Comparison of ENCODE assay signal across 11 mouse cellular contexts in genomic region chr6:46704293-46705170, GRCm38 (mm10).
A peak's percentile ranks its signal among the peaks of the same experiment; 100 is the strongest.
DNase-seq lines count a peak whose midpoint lies in the region; ATAC-seq and TF ChIP-seq lines count a peak whose summit lies in the region.
"Had no signal": no experiment of that assay in that cellular context is flagged by ENCODE, and none has a peak within 500 bp of the region (broad histone marks: within the 10 kb centered on the region; RNA-seq: fewer than 3 reads in every experiment).

No protein-coding gene starts in this region.

- H3K27ac ChIP-seq in hindbrain, embryonic 15.5 days (replicated peaks): no peak overlapping the region
- no peak overlapping the region for H3K27ac ChIP-seq in liver, embryonic 11.5 days (ENCODE audit: low read depth, low read length)
- no peak overlapping the region for H3K27ac ChIP-seq in midbrain, embryonic 13.5 days
- H3K27ac ChIP-seq: heart, embryonic 15.5 days had no signal

- H3K27me3 ChIP-seq in hindbrain, embryonic 15.5 days: no peaks in the 10 kb centered on the region
- H3K27me3 ChIP-seq in liver, embryonic 11.5 days (replicated peaks; ENCODE audit: control insufficient read depth, insufficient read depth, low read length): no peaks in the 10 kb centered on the region
- no peaks in the 10 kb centered on the region for H3K27me3 ChIP-seq in midbrain, embryonic 13.5 days
- H3K27me3 ChIP-seq: CH12.LX; heart, embryonic 15.5 days had no signal

- H3K9me3 ChIP-seq in hindbrain, embryonic 15.5 days: no peaks in the 10 kb centered on the region
- no peaks in the 10 kb centered on the region for H3K9me3 ChIP-seq in liver, embryonic 11.5 days (ENCODE audit: control insufficient read depth, low read length)
- no peaks in the 10 kb centered on the region for H3K9me3 ChIP-seq in midbrain, embryonic 13.5 days
- H3K9me3 ChIP-seq: heart, embryonic 15.5 days had no signal

- H3K4me3 ChIP-seq in hindbrain, embryonic 15.5 days: no peak overlapping the region
- no peak overlapping the region for H3K4me3 ChIP-seq in liver, embryonic 11.5 days (ENCODE audit: low read depth, low read length)
- no peak overlapping the region for H3K4me3 ChIP-seq in midbrain, embryonic 13.5 days (replicated peaks)
- H3K4me3 ChIP-seq: heart, embryonic 15.5 days had no signal

- intact Hi-C loops in left cerebral cortex, postnatal 14 days (cut with DNase I): no loop called here

- TF ChIP-seq CTCF in brain, embryonic 14.5 days (IDR thresholded peaks at IDR 0.05; ENCODE audit: borderline replicate concordance, extremely low read depth, insufficient read depth, insufficient read length): no peak

- no peak overlapping the region for H3K9ac ChIP-seq in hindbrain, embryonic 15.5 days
- no peak overlapping the region for H3K9ac ChIP-seq in liver, embryonic 11.5 days (ENCODE audit: low read depth, low read length)
- no peak overlapping the region for H3K9ac ChIP-seq in midbrain, embryonic 13.5 days (replicated peaks)
- H3K9ac ChIP-seq: heart, embryonic 15.5 days had no signal

- no peak overlapping the region for H3K4me2 ChIP-seq in hindbrain, embryonic 15.5 days
- no peak overlapping the region for H3K4me2 ChIP-seq in liver, embryonic 11.5 days
- H3K4me2 ChIP-seq in midbrain, embryonic 13.5 days (replicated peaks): no peak overlapping the region
- H3K4me2 ChIP-seq: heart, embryonic 15.5 days had no signal

- no peaks in the 10 kb centered on the region for H3K36me3 ChIP-seq in hindbrain, embryonic 15.5 days
- no peaks in the 10 kb centered on the region for H3K36me3 ChIP-seq in liver, embryonic 11.5 days (ENCODE audit: control insufficient read depth, insufficient read depth, low read length)
- H3K36me3 ChIP-seq in midbrain, embryonic 13.5 days: no peaks in the 10 kb centered on the region
- H3K36me3 ChIP-seq: heart, embryonic 15.5 days had no signal

- peak; percentile 78 for DNase-seq in brain, embryonic 14.5 days (ENCODE audit: low read depth)
- DNase-seq in cerebellum, postnatal 10 days: peak; percentile 77 to 80
- DNase-seq in left cerebral cortex, postnatal 14 days (ENCODE audit: low spot score in 2 of 2): peak; percentile 52 to 61
- DNase-seq in liver, embryonic 11.5 days (ENCODE audit: low spot score): no peak
- no peak for DNase-seq in adrenal gland, adult 8-10 months
- DNase-seq in gastrocnemius, postnatal 4 days (ENCODE audit: low spot score in 2 of 2): no peak
- DNase-seq: lung, postnatal 10 days had no signal

- peak; percentile 71; the same call in 1 of the 2 replicates for ATAC-seq in hindbrain, embryonic 15.5 days (ENCODE audit: low FRiP score, low read depth)
- no peak for ATAC-seq in liver, embryonic 11.5 days (replicated peaks; ENCODE audit: low FRiP score)
- ATAC-seq in midbrain, embryonic 13.5 days: no peak

- 54% methylated on average over 7 of the region's 7 CpGs for WGBS in hindbrain, embryonic 15.5 days
- WGBS in liver, embryonic 11.5 days: 71% methylated on average over 7 of the region's 7 CpGs
- WGBS in midbrain, embryonic 13.5 days: 86% methylated on average over 7 of the region's 7 CpGs

- TF ChIP-seq POLR2A in brain, embryonic 14.5 days (IDR thresholded peaks at IDR 0.05; ENCODE audit: borderline replicate concordance, extremely low read depth, insufficient read depth, insufficient read length, poor library complexity, severe bottlenecking): no peak

- no peaks in the 10 kb centered on the region for H3K4me1 ChIP-seq in hindbrain, embryonic 15.5 days (replicated peaks)
- no peaks in the 10 kb centered on the region for H3K4me1 ChIP-seq in liver, embryonic 11.5 days (replicated peaks; ENCODE audit: control insufficient read depth, insufficient read depth, low read length)
- no peaks in the 10 kb centered on the region for H3K4me1 ChIP-seq in midbrain, embryonic 13.5 days (replicated peaks)
- H3K4me1 ChIP-seq: heart, embryonic 15.5 days had no signal

Comparison
In these comparisons a context has a peak if more than half of its experiments do, and no peak if none do; other contexts are left out.
1. DNase-seq: peak in brain, embryonic 14.5 days (single experiment), cerebellum, postnatal 10 days (2 of 2) and left cerebral cortex, postnatal 14 days (2 of 2); none in liver, embryonic 11.5 days (single experiment), adrenal gland, adult 8-10 months (single experiment) and gastrocnemius, postnatal 4 days (0 of 2).